Mouse (Mus musculus) olfactory bulb, adult 2 months (tissue): ENCODE measurements around the gene Efs. TPM values are rescaled to one million over a fixed set of nuclear protein-coding genes. Genes with fewer than 3 reads are reported as not detected.
"Not testable (repeated sequence)": the region's sequence is repeated elsewhere in the genome, so short reads cannot be mapped to it uniquely, and the experiment has no call there.

Experiments
- H3K27ac ChIP-seq: fragments of 200-500 bp; 2 replicates; pipeline ENCODE4 v1.5.1; 2012; ENCODE audit warnings: low read depth, low read length; ENCODE audit not compliant: insufficient read depth
- H3K4me1 ChIP-seq: fragments of 200-500 bp; 2 replicates; pipeline ENCODE4 v1.6.1; 2012; ENCODE audit warnings: low read length; ENCODE audit not compliant: control insufficient read depth, insufficient read depth
- H3K4me3 ChIP-seq: fragments of 200-500 bp; 2 replicates; pipeline ENCODE4 v1.5.1; 2012; ENCODE audit warnings: mild to moderate bottlenecking, low read depth, low read length, moderate library complexity; ENCODE audit not compliant: insufficient read depth
- CTCF ChIP-seq: fragments of 200-500 bp; IDR thresholded peaks from 2 replicates; pipeline ENCODE4 v1.5.1; 2012; ENCODE audit warnings: low read depth, mild to moderate bottlenecking, low read length, moderate library complexity; ENCODE audit not compliant: insufficient read depth
- POLR2A ChIP-seq: fragments of 200-500 bp; IDR thresholded peaks from 2 replicates; pipeline ENCODE4 v1.6.1; 2012; ENCODE audit warnings: mild to moderate bottlenecking, low read depth, low read length, moderate library complexity; ENCODE audit not compliant: insufficient read depth
- WGBS: fragments of 180-500 bp; shearing (Covaris S2); methylation state at CpG from one replicate; pipeline ENCODE4 v1.1.7; 2018; 5-methylcytosine and 5-hydroxymethylcytosine counted together
- polyA plus RNA-seq: library from polyadenylated mRNA; stranded (reverse); fragments of >200 nt; gene quantifications from 2 replicates; pipeline ENCODE4 v1.2.4, GENCODE M21; 2012; ENCODE audit warnings: low replicate concordance; ENCODE audit not compliant: missing spikeins, insufficient read depth, insufficient read length

Gene Efs
- polyA plus RNA-seq, 1 experiment: not detected

- Histone ChIP-seq H3K27ac (no peak overlapping the region), H3K4me1 (0 out of 2 replicates have a peak, but pooled peaks cover 4% of the 10 kb centered on the region), H3K4me3 (no peak overlapping the region)
- no peak for TF ChIP-seq POLR2A
- no peak for TF ChIP-seq CTCF
- WGBS: 94% methylated on average over 11 of the region's 11 CpGs
Measured at GRCm38 (mm10) chr14:54963727-54964126, 37.8 kb upstream of the Efs start.

- WGBS: 92% methylated on average over 7 of the region's 7 CpGs
- no peak overlapping the region for H3K4me3 ChIP-seq
- TF ChIP-seq POLR2A (no peak), CTCF (no peak)
- H3K27ac ChIP-seq: no peak overlapping the region
- H3K4me1 ChIP-seq: 0 out of 2 replicates have a peak, but pooled peaks cover 4% of the 10 kb centered on the region
Measured at GRCm38 (mm10) chr14:54962714-54963113, 36.8 kb upstream of the Efs start.

GRCm38 (mm10) chr14:54961487-54961886, 35.6 kb upstream of the Efs start:
- no peak for TF ChIP-seq CTCF
- TF ChIP-seq POLR2A: no peak
- H3K4me1 ChIP-seq: 0 out of 2 replicates have a peak, but pooled peaks cover 4% of the 10 kb centered on the region
- H3K4me3 ChIP-seq: no peak overlapping the region
- 88% methylated on average over 5 of the region's 5 CpGs for WGBS
- no peak overlapping the region for H3K27ac ChIP-seq

- H3K4me3 ChIP-seq: no peak overlapping the region
- 0 out of 2 replicates have a peak, but pooled peaks cover 4% of the 10 kb centered on the region for H3K4me1 ChIP-seq
- no peak overlapping the region for H3K27ac ChIP-seq
- TF ChIP-seq POLR2A (no peak), CTCF (no peak)
- WGBS: 71% methylated on average over 10 of the region's 10 CpGs
Measured at GRCm38 (mm10) chr14:54960769-54961168, 34.8 kb upstream of the Efs start.

DNA sequence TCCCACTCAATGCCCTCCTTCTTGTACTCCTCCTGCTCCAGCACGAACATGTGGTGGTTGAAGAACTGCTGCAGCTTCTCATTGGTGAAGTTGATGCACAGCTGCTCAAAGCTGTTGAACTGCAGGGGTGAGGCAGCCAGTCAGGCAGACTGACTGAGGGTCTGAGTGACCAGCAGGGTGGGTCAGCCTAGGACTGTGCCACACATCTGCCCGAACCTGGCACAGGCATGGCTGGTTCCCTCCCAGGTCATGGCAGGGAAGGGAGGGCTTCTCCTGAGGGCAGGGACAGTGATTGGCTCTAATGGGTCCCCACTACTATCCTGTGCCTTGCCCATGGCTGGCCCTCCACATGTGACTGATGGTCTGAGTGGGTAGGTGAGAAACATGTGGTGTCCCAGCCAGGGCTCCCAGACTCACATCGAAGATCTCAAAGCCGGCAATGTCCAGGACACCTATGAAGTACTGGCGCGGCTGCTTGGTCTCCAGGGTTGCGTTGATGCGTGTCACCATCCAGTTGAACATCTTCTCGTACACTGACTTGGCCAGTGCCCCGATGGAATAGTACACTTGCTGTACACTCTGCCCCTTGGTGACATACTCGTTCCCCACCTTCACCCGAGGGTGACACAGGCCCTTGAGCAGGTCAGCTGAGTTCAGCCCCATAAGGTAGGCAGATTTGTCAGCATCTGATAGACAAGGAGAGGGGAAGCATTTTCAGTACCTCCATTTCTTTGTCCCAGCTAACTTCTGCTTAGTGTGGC, 34.1 kb upstream of the Efs start:
- H3K4me3 ChIP-seq, H3K4me1 ChIP-seq, H3K27ac ChIP-seq: not testable (repeated sequence)
- WGBS: 93% methylated on average over 12 of the region's 12 CpGs

DNA sequence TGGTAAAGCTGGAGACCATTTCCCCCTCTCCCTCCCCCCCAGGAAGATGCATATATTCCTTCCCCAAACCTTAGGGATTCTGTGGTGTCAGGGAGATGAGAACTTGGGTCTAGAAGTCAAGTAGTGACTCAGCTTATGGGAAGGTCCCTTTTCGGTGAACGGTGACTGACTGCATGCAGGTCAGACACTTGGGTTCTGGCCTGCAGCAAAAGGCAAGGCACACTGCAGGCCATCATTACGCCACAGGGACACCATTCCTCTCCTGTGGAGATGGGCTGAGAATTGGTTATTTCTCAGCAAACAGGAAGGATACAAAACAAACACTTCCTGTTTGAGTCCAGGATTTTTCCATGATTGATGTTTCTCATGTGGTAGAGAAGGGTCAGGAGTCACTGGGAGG, 33.3 kb upstream of the Efs start:
- WGBS: 90% methylated on average over 3 of the region's 3 CpGs
- no peak for TF ChIP-seq POLR2A
- TF ChIP-seq CTCF: no peak
- H3K4me1 ChIP-seq: 0 out of 2 replicates have a peak, but pooled peaks cover 4% of the 10 kb centered on the region
- no peak overlapping the region for H3K27ac ChIP-seq
- no peak overlapping the region for H3K4me3 ChIP-seq

DNA sequence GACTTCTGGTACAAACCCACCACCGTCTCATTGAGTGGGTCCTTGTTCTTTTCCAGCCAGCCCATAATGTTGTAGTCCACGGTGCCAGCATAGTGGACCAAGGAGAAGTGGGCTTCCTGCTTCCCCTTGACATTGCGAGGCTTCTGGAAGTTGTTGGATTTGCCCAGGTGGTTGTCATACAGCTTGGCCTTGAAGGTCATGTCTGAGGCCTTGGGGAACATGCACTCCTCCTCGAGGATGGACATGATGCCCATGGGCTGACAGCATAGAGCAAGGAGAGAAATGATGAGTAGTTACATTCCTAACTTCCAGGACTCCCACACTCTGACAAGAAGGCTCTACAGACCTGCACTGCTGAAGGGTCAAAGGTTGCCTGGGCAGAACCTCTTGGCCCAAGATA, 32.6 kb upstream of the Efs start:
- no peak overlapping the region for H3K4me3 ChIP-seq
- WGBS: 91% methylated on average over 4 of the region's 4 CpGs
- no peak overlapping the region for H3K27ac ChIP-seq
- 0 out of 2 replicates have a peak, but pooled peaks cover 4% of the 10 kb centered on the region for H3K4me1 ChIP-seq
- TF ChIP-seq POLR2A: no peak
- TF ChIP-seq CTCF: no peak

GRCm38 (mm10) chr14:54956533-54956932, 30.6 kb upstream of the Efs start:
- no peak overlapping the region for H3K27ac ChIP-seq
- no peak overlapping the region for H3K4me3 ChIP-seq
- 0 out of 2 replicates have a peak, but pooled peaks cover 4% of the 10 kb centered on the region for H3K4me1 ChIP-seq
- WGBS: 92% methylated on average over 9 of the region's 9 CpGs
- TF ChIP-seq CTCF (no peak), POLR2A (no peak)

- Histone ChIP-seq H3K4me1 (no peaks in the 10 kb centered on the region), H3K4me3 (no peak overlapping the region), H3K27ac (no peak overlapping the region)
- WGBS: 87% methylated on average over 3 of the region's 3 CpGs
- no peak for TF ChIP-seq POLR2A
- no peak for TF ChIP-seq CTCF
Measured at GRCm38 (mm10) chr14:54955481-54955880, 29.6 kb upstream of the Efs start.

- TF ChIP-seq CTCF: no peak
- no peak for TF ChIP-seq POLR2A
- no peak overlapping the region for H3K27ac ChIP-seq
- H3K4me3 ChIP-seq: no peak overlapping the region
- WGBS: 89% methylated on average over 3 of the region's 3 CpGs
- H3K4me1 ChIP-seq: no peaks in the 10 kb centered on the region
Measured at GRCm38 (mm10) chr14:54954474-54954873, 28.5 kb upstream of the Efs start.
